Mouse (Mus musculus) forebrain, postnatal 0 days (tissue): ENCODE measurements around the gene 1110017D15Rik. TPM values are rescaled to one million over a fixed set of nuclear protein-coding genes. Genes with fewer than 3 reads are reported as not detected.

ENCODE experiments used
- ATAC-seq: fragments of 200-750 bp; cut with Nextera tagmentation; 2 replicates; pipeline ENCODE4 v1.8.0; 2017; ENCODE audit warnings: mild to moderate bottlenecking, moderate library complexity
- DNase-seq: peaks from one replicate; pipeline ENCODE4 v3.0.0-alpha.2; 2015
- H3K27ac ChIP-seq: fragments of 300-500 bp; sonication (generic); 2 replicates; pipeline ENCODE4 v1.5.1; 2014; ENCODE audit warnings: low read depth, mild to moderate bottlenecking, antibody characterized with exemption, low read length, moderate library complexity, mixed read lengths
- H3K27me3 ChIP-seq: fragments of 300-500 bp; sonication (generic); 2 replicates; pipeline ENCODE4 v1.6.1; 2014; ENCODE audit warnings: mild to moderate bottlenecking, low read length, mixed read lengths; ENCODE audit not compliant: insufficient read depth
- H3K36me3 ChIP-seq: fragments of 300-500 bp; sonication (generic); 2 replicates; pipeline ENCODE4 v1.6.1; 2014; ENCODE audit warnings: mild to moderate bottlenecking, moderate library complexity; ENCODE audit not compliant: insufficient read depth
- H3K4me1 ChIP-seq: fragments of 300-500 bp; sonication (generic); 2 replicates; pipeline ENCODE4 v1.6.1; 2014; ENCODE audit warnings: antibody characterized with exemption; ENCODE audit not compliant: insufficient read depth
- H3K4me2 ChIP-seq: fragments of 300-500 bp; sonication (generic); 2 replicates; pipeline ENCODE4 v1.6.1; 2014; ENCODE audit warnings: low read depth, mild to moderate bottlenecking, moderate library complexity
- H3K4me3 ChIP-seq: fragments of 300-500 bp; sonication (generic); 2 replicates; pipeline ENCODE4 v1.5.1; 2014; ENCODE audit warnings: low read depth, low read length, mixed read lengths
- H3K9ac ChIP-seq: fragments of 300-500 bp; sonication (generic); 2 replicates; pipeline ENCODE4 v1.6.1; 2014; ENCODE audit warnings: mild to moderate bottlenecking
- H3K9me3 ChIP-seq: fragments of 300-500 bp; sonication (generic); 2 replicates; pipeline ENCODE4 v1.6.1; 2016; ENCODE audit warnings: low read length
- CTCF ChIP-seq: sonication (generic); IDR thresholded peaks from 2 replicates; pipeline ENCODE4 v1.5.1; 2016; ENCODE audit warnings: antibody characterized with exemption, control low read depth, low read depth
- WGBS: fragments of 180-500 bp; shearing (Covaris S2); extraction: QIAGEN DNeasy Blood & Tissue Kit; methylation state at CpG from one replicate; pipeline ENCODE4 v1.1.7; 2014; 5-methylcytosine and 5-hydroxymethylcytosine counted together
- polyA plus RNA-seq: library from polyadenylated mRNA; unstranded; fragments of >200 nt; fragmentation: Nextera tagmentation; extraction: Ambion mirVana; gene quantifications from 2 replicates; pipeline ENCODE4 v1.2.1, GENCODE M21; 2015
- total RNA-seq: library from RNA; depleted of rRNA; stranded (reverse); fragments of >200 nt; gene quantifications from 2 replicates; pipeline ENCODE4 v1.2.3, GENCODE M21; 2014

1110017D15Rik gene
- total and polyA plus RNA-seq, 2 experiments from 2014 or later: 15.6 to 21.7 TPM

GRCm38 (mm10) chr4:41552529-41552928, 35.4 kb upstream of the 1110017D15Rik start:
- Histone ChIP-seq H3K27me3 (no peaks in the 10 kb centered on the region), H3K4me2 (no peak overlapping the region), H3K27ac (no peak overlapping the region), H3K4me3 (no peak overlapping the region), H3K4me1 (no peaks in the 10 kb centered on the region), H3K9ac (no peak overlapping the region), H3K36me3 (no peaks in the 10 kb centered on the region), H3K9me3 (no peaks in the 10 kb centered on the region)
- peak; percentile 70 for DNase-seq
- peak; percentile 71 for TF ChIP-seq CTCF
- WGBS: 48% methylated on average over 6 of the region's 6 CpGs
- ATAC-seq: peak; percentile 40; the same call in 1 of the 2 replicates

- no peaks in the 10 kb centered on the region for H3K27me3 ChIP-seq
- H3K4me2 ChIP-seq: no peak overlapping the region
- no peak overlapping the region for H3K9ac ChIP-seq
- no peak overlapping the region for H3K4me3 ChIP-seq
- H3K9me3 ChIP-seq: no peaks in the 10 kb centered on the region
- DNase-seq: no peak
- no peak for TF ChIP-seq CTCF
- 74% methylated on average over 1 of the region's 1 CpGs for WGBS
- peaks cover 17% of the 10 kb centered on the region; the same call in 1 of the 2 replicates for H3K4me1 ChIP-seq
- H3K36me3 ChIP-seq: no peaks in the 10 kb centered on the region
- no peak overlapping the region for H3K27ac ChIP-seq
- ATAC-seq: no peak
Measured at GRCm38 (mm10) chr4:41547086-41547485, 30.0 kb upstream of the 1110017D15Rik start.

- H3K9me3 ChIP-seq: no peaks in the 10 kb centered on the region
- H3K36me3 ChIP-seq: no peaks in the 10 kb centered on the region
- H3K27me3 ChIP-seq: no peaks in the 10 kb centered on the region
- DNase-seq: peak; percentile 35
- WGBS: 14% methylated on average over 8 of the region's 8 CpGs
- ATAC-seq: no peak
- H3K4me3 ChIP-seq: no peak overlapping the region
- peaks cover 17% of the 10 kb centered on the region; the same call in 1 of the 2 replicates for H3K4me1 ChIP-seq
- no peak overlapping the region for H3K27ac ChIP-seq
- no peak for TF ChIP-seq CTCF
- no peak overlapping the region for H3K9ac ChIP-seq
- H3K4me2 ChIP-seq: no peak overlapping the region
Measured at GRCm38 (mm10) chr4:41545985-41546384, 28.9 kb upstream of the 1110017D15Rik start.

- Histone ChIP-seq H3K9ac (no peak overlapping the region), H3K4me1 (peaks cover 15% of the 10 kb centered on the region; the same call in 1 of the 2 replicates), H3K4me3 (no peak overlapping the region), H3K27ac (no peak overlapping the region), H3K36me3 (no peaks in the 10 kb centered on the region), H3K9me3 (no peaks in the 10 kb centered on the region), H3K4me2 (no peak overlapping the region), H3K27me3 (no peaks in the 10 kb centered on the region)
- DNase-seq (no peak), ATAC-seq (no peak)
- TF ChIP-seq CTCF: no peak
- 74% methylated on average over 8 of the region's 8 CpGs for WGBS
Measured at GRCm38 (mm10) chr4:41542136-41542535, 25.0 kb upstream of the 1110017D15Rik start.

- ATAC-seq (no peak), DNase-seq (no peak)
- Histone ChIP-seq H3K4me2 (no peak overlapping the region), H3K36me3 (no peaks in the 10 kb centered on the region), H3K27me3 (no peaks in the 10 kb centered on the region), H3K9ac (no peak overlapping the region), H3K4me3 (no peak overlapping the region), H3K9me3 (no peaks in the 10 kb centered on the region), H3K27ac (no peak overlapping the region), H3K4me1 (no peaks in the 10 kb centered on the region; the same call in 1 of the 2 replicates)
- no peak for TF ChIP-seq CTCF
- 87% methylated on average over 5 of the region's 5 CpGs for WGBS
Measured at GRCm38 (mm10) chr4:41534866-41535265, 17.7 kb upstream of the 1110017D15Rik start.

GRCm38 (mm10) chr4:41532420-41532819, 15.3 kb upstream of the 1110017D15Rik start:
- Histone ChIP-seq H3K4me2 (no peak overlapping the region), H3K36me3 (no peaks in the 10 kb centered on the region), H3K9ac (no peak overlapping the region), H3K27me3 (no peaks in the 10 kb centered on the region), H3K4me3 (no peak overlapping the region), H3K4me1 (no peaks in the 10 kb centered on the region; the same call in 1 of the 2 replicates), H3K27ac (no peak overlapping the region), H3K9me3 (no peaks in the 10 kb centered on the region)
- 34% methylated on average over 6 of the region's 6 CpGs for WGBS
- ATAC-seq (no peak), DNase-seq (no peak)
- TF ChIP-seq CTCF: no peak

- Histone ChIP-seq H3K9me3 (no peaks in the 10 kb centered on the region), H3K36me3 (peaks cover 2% of the 10 kb centered on the region; the same call in 1 of the 2 replicates), H3K9ac (no peak overlapping the region), H3K27ac (no peak overlapping the region), H3K4me1 (peaks cover 8% of the 10 kb centered on the region), H3K4me3 (no peak overlapping the region), H3K4me2 (no peak overlapping the region), H3K27me3 (no peaks in the 10 kb centered on the region)
- no peak for TF ChIP-seq CTCF
- DNase-seq: no peak
- WGBS: 20% methylated on average over 8 of the region's 8 CpGs
- no peak for ATAC-seq
Measured at GRCm38 (mm10) chr4:41527996-41528395, 10.9 kb upstream of the 1110017D15Rik start.
